Comparison of ENCODE assay signal across 12 mouse cellular contexts in genomic region chr2:181952747-181953680, GRCm38 (mm10). TPM values are rescaled to one million over a fixed set of nuclear protein-coding genes. Genes with fewer than 3 reads are reported as not detected.
A peak's percentile ranks its signal among the peaks of the same experiment; 100 is the strongest.
DNase-seq lines count a peak whose midpoint lies in the region; ATAC-seq and TF ChIP-seq lines count a peak whose summit lies in the region.
"Not testable (repeated sequence)": the region's sequence is repeated elsewhere in the genome, so short reads cannot be mapped to it uniquely, and the experiment has no call there.
"Had no signal": no experiment of that assay in that cellular context is flagged by ENCODE, and none has a peak within 500 bp of the region (broad histone marks: within the 10 kb centered on the region; RNA-seq: fewer than 3 reads in every experiment).

No protein-coding gene starts in this region.

- ATAC-seq in forebrain, postnatal 0 days; liver, embryonic 12.5 days: not testable (repeated sequence)
- ATAC-seq in kidney, embryonic 14.5 days (ENCODE audit: low FRiP score, low TSS enrichment) = peak; percentile 76
- ATAC-seq in midbrain, embryonic 11.5 days (ENCODE audit: low FRiP score) = peak; percentile 63; the same call in 1 of the 2 replicates

- H3K27ac ChIP-seq in embryonic facial prominence, embryonic 10.5 days (replicated peaks) = 0 out of 2 replicates have a peak overlapping the region, but pooled peaks have one; percentile 48
- H3K27ac ChIP-seq in forebrain, postnatal 0 days (ENCODE audit: low read depth, low read length); kidney, embryonic 14.5 days (ENCODE audit: low read depth, low read length); liver, embryonic 12.5 days; midbrain, embryonic 11.5 days (ENCODE audit: low read depth, low read length): not testable (repeated sequence)

- DNase-seq in ES-CJ7 (ENCODE audit: low read depth, low spot score) = peak; percentile 55
- DNase-seq in embryonic facial prominence, embryonic 10.5 days (ENCODE audit: low spot score) = peak; percentile 46
- peak; percentile 22 for DNase-seq in forebrain, postnatal 0 days
- peak; percentile 7 to 14 for DNase-seq in heart, postnatal 14 days
- DNase-seq in midbrain, embryonic 11.5 days (ENCODE audit: low spot score, missing footprints) = peak; percentile 92
- peak; percentile 18 to 23 for DNase-seq in right cerebral cortex, postnatal 10 days (ENCODE audit: low spot score in 2 of 2)

- peak overlapping the region; percentile 43 for H3K4me2 ChIP-seq in forebrain, postnatal 0 days (ENCODE audit: low read depth)
- H3K4me2 ChIP-seq in kidney, embryonic 14.5 days (replicated peaks; ENCODE audit: low read depth, low read length) = peak overlapping the region; percentile 34
- H3K4me2 ChIP-seq in liver, embryonic 12.5 days = peak overlapping the region; percentile 26
- peak overlapping the region; percentile 33 for H3K4me2 ChIP-seq in midbrain, embryonic 11.5 days

- WGBS in embryonic facial prominence, embryonic 10.5 days = 24% methylated on average over 21 of the region's 21 CpGs
- 14% methylated on average over 21 of the region's 21 CpGs for WGBS in forebrain, postnatal 0 days
- WGBS in kidney, embryonic 14.5 days = 23% methylated on average over 21 of the region's 21 CpGs
- WGBS in liver, embryonic 12.5 days (ENCODE audit: insufficient replicate concordance) = 25% methylated on average over 21 of the region's 21 CpGs
- 19% methylated on average over 21 of the region's 21 CpGs for WGBS in midbrain, embryonic 11.5 days

- intact Hi-C loops in heart, postnatal 14 days (cut with DNase I) = not testable (repeated sequence)

- not testable (repeated sequence) for H3K4me1 ChIP-seq in embryonic facial prominence, embryonic 10.5 days; forebrain, postnatal 0 days (ENCODE audit: insufficient read depth); kidney, embryonic 14.5 days (ENCODE audit: control insufficient read depth, insufficient read depth, low read length); liver, embryonic 12.5 days; midbrain, embryonic 11.5 days (ENCODE audit: control insufficient read depth, insufficient read depth, low read length)

- H3K9ac ChIP-seq in forebrain, postnatal 0 days; kidney, embryonic 14.5 days (ENCODE audit: low read depth, low read length); liver, embryonic 12.5 days; midbrain, embryonic 11.5 days (ENCODE audit: low read length): not testable (repeated sequence)

- not testable (repeated sequence) for H3K9me3 ChIP-seq in embryonic facial prominence, embryonic 10.5 days; forebrain, postnatal 0 days (ENCODE audit: low read length); kidney, embryonic 14.5 days (ENCODE audit: control insufficient read depth, low read length); liver, embryonic 12.5 days (replicated peaks); midbrain, embryonic 11.5 days (ENCODE audit: control insufficient read depth, low read length)

- not testable (repeated sequence) for TF ChIP-seq CTCF in forebrain, postnatal 0 days (IDR thresholded peaks at IDR 0.05; ENCODE audit: low read depth)

- peak overlapping the region; percentile 42 for H3K4me3 ChIP-seq in embryonic facial prominence, embryonic 10.5 days
- peak overlapping the region; percentile 21; the same call in 1 of the 2 replicates for H3K4me3 ChIP-seq in forebrain, postnatal 0 days (ENCODE audit: low read depth, low read length)
- 0 out of 2 replicates have a peak overlapping the region, but pooled peaks have one; percentile 14 for H3K4me3 ChIP-seq in kidney, embryonic 14.5 days (ENCODE audit: low read length)
- not testable (repeated sequence) for H3K4me3 ChIP-seq in liver, embryonic 12.5 days
- H3K4me3 ChIP-seq in midbrain, embryonic 11.5 days (ENCODE audit: low read depth, low read length) = 0 out of 2 replicates have a peak overlapping the region, but pooled peaks have one; percentile 13

- not testable (repeated sequence) for H3K36me3 ChIP-seq in embryonic facial prominence, embryonic 10.5 days (replicated peaks); forebrain, postnatal 0 days (ENCODE audit: insufficient read depth); kidney, embryonic 14.5 days (ENCODE audit: control insufficient read depth, insufficient read depth, low read length); liver, embryonic 12.5 days; midbrain, embryonic 11.5 days (ENCODE audit: control insufficient read depth, insufficient read depth, low read length)

- H3K27me3 ChIP-seq in embryonic facial prominence, embryonic 10.5 days (replicated peaks; ENCODE audit: low read depth, poor library complexity, severe bottlenecking); forebrain, postnatal 0 days (ENCODE audit: insufficient read depth, low read length); kidney, embryonic 14.5 days (ENCODE audit: control insufficient read depth, insufficient read depth, low read length); liver, embryonic 12.5 days (replicated peaks); midbrain, embryonic 11.5 days (ENCODE audit: control insufficient read depth, insufficient read depth, low read length): not testable (repeated sequence)

RNA-seq across cellular contexts. Expression of gene Gm14496, which starts 37.9 kb away (rescaled TPM):
- polyA plus RNA-seq in embryonic facial prominence, embryonic 10.5 days (2016; fragmentation: Nextera tagmentation; extraction: Ambion mirVana) = not detected in 2 replicates
- total RNA-seq in forebrain, postnatal 0 days (2014; rRNA removed) = not detected in 2 replicates
- not detected in 2 replicates for polyA plus RNA-seq in forebrain, postnatal 0 days (2015; fragmentation: Nextera tagmentation; extraction: Ambion mirVana)
- not detected for total RNA-seq in heart, postnatal 14 days (2021)
- not detected in 2 replicates for polyA plus RNA-seq in kidney, embryonic 14.5 days (2014; fragmentation: Nextera tagmentation; extraction: Ambion mirVana)
- not detected in 2 replicates for polyA plus RNA-seq in liver, embryonic 12.5 days (2016; fragmentation: Nextera tagmentation; extraction: Ambion mirVana)
- not detected in 2 replicates for polyA plus RNA-seq in midbrain, embryonic 11.5 days (2014; fragmentation: Nextera tagmentation; extraction: Ambion mirVana)
- total RNA-seq: layer of hippocampus, postnatal 10 days had no signal
- polyA plus RNA-seq: activated CD4-positive, CD25-positive, alpha-beta regulatory T cell, adult 4 months; C2C12; liver, embryonic 14.5 days had no signal

Comparison
In these comparisons a context has a peak if more than half of its experiments do, and no peak if none do; other contexts are left out.
1. DNase-seq: peak in every context shown above with its lines; median percentile 92 in midbrain, embryonic 11.5 days; 55 in ES-CJ7; 46 in embryonic facial prominence, embryonic 10.5 days; 22 in forebrain, postnatal 0 days; 20 in right cerebral cortex, postnatal 10 days; 10 in heart, postnatal 14 days.